Mouse (Mus musculus) heart, postnatal 0 days (tissue): ENCODE data around the gene Angel2.

Experiments used
- CTCF ChIP-seq: IDR thresholded peaks from 2 replicates; pipeline ENCODE4 v1.5.1; 2016; ENCODE audit warnings: antibody characterized with exemption, control low read depth, low read depth
- EP300 ChIP-seq: IDR thresholded peaks from 2 replicates; pipeline ENCODE4 v1.6.1; 2016; ENCODE audit warnings: antibody characterized with exemption, low read depth

DNA sequence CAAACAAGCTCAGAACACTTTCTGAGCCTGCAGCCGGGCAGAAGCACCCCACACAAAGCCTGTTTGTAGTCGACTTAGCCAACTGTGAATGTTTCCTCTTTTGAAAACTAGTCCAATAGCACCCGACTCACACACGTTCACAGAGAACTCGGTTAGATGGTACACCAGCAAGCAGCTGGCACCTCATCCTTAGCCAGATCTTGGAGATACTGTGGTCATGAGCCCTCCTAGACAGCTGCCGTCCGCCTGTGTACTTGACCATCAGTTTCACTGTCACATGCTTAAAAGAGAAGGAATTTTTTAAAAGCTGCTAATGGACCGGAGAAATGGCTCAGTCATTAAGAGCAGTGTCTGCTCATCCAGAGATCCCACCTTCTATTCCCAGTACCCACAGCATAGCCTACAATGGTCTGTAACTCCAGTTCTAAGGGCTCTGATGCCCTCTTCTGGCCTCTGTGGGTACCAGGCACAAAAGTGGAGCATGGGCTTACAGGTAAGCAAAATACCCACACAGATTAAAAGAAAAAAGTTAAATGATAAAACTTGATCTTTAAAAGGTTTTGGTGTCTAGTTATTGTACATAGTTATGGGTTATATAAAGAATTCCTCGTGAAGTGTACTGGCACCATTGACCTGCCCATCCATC is 64.6 kb downstream of the Angel2 start:
- TF ChIP-seq EP300 (no peak), CTCF (peak; percentile 23; the same call in 1 of the 2 replicates)
